Mouse (Mus musculus) CH12.LX (cell line): ENCODE measurements around the gene Prune2. TPM values are rescaled to one million over a fixed set of nuclear protein-coding genes. Genes with fewer than 3 reads are reported as not detected.

ENCODE experiments used
- DNase-seq: peaks from one replicate; pipeline ENCODE4 v3.0.0-alpha.2; 2013; ENCODE audit errors: extremely low read depth
- H3K27ac ChIP-seq: 2 replicates; pipeline ENCODE4 v1.5.1; 2012; ENCODE audit warnings: low read depth, mild to moderate bottlenecking, control low read depth, moderate library complexity; ENCODE audit not compliant: insufficient read depth
- H3K27me3 ChIP-seq: replicated peaks from 2 replicates; pipeline ENCODE3; 2012; ENCODE audit warnings: inconsistent platforms
- H3K36me3 ChIP-seq, 2 experiments: replicated peaks in 1 of 2; 2 replicates each; pipeline versions ENCODE3 to v1.6.1; 2012; ENCODE audit warnings: inconsistent platforms in 1 of 2, low read length in 1 of 2, mild to moderate bottlenecking in 1 of 2, mixed read lengths in 1 of 2, moderate library complexity in 1 of 2; ENCODE audit not compliant: control insufficient read depth in 1 of 2, insufficient read depth in 1 of 2
- H3K4me1 ChIP-seq, 2 experiments: 2 replicates each; pipeline ENCODE4 v1.6.1; 2012; ENCODE audit warnings: inconsistent platforms in 1 of 2, moderate library complexity in 1 of 2; ENCODE audit not compliant: insufficient read depth in 2 of 2, control insufficient read depth in 1 of 2
- H3K4me2 ChIP-seq: 2 replicates; pipeline ENCODE4 v1.6.1; 2012; ENCODE audit warnings: low read depth, mild to moderate bottlenecking, control low read depth; ENCODE audit not compliant: poor library complexity, insufficient read depth, severe bottlenecking
- H3K4me3 ChIP-seq, 3 experiments: fragments of 150-350 bp in 1 of 3; sonication (generic) in 1 of 3; replicated peaks in 1 of 3; 2 replicates each; pipeline versions ENCODE3 to v1.5.1; 2011 to 2012; ENCODE audit warnings: low read depth in 2 of 3, low read length in 2 of 3, mild to moderate bottlenecking in 2 of 3, moderate library complexity in 2 of 3, control low read depth in 1 of 3, improper control_type of control experiment in 1 of 3, inconsistent platforms in 1 of 3, mixed read lengths in 1 of 3; ENCODE audit not compliant: poor library complexity in 1 of 3
- H3K79me2 ChIP-seq: replicated peaks from 2 replicates; pipeline ENCODE4 v1.6.1; 2012; ENCODE audit warnings: mild to moderate bottlenecking, moderate library complexity; ENCODE audit not compliant: control insufficient read depth, poor library complexity, insufficient read depth, severe bottlenecking; ENCODE audit errors: extremely low read depth
- H3K9ac ChIP-seq: 2 replicates; pipeline ENCODE4 v1.6.1; 2012; ENCODE audit warnings: low read depth, mild to moderate bottlenecking, control low read depth, moderate library complexity; ENCODE audit not compliant: insufficient read depth
- H3K9me3 ChIP-seq: replicated peaks from 2 replicates; pipeline ENCODE3; 2012; ENCODE audit warnings: low read length, inconsistent platforms, mixed read lengths
- BHLHE40 ChIP-seq: IDR thresholded peaks from 2 replicates; pipeline ENCODE4 v1.6.1; 2011; ENCODE audit warnings: mild to moderate bottlenecking, low read depth, low read length, improper control_type of control experiment
- CHD2 ChIP-seq: IDR thresholded peaks from 2 replicates; pipeline ENCODE4 v1.6.1; 2011; ENCODE audit warnings: low read length, improper control_type of control experiment
- ELF1 ChIP-seq: IDR thresholded peaks from 2 replicates; pipeline ENCODE4 v1.6.1; 2014; ENCODE audit warnings: low read depth, mild to moderate bottlenecking, inconsistent platforms, low read length, improper control_type of control experiment
- HCFC1 ChIP-seq: IDR thresholded peaks from 2 replicates; pipeline ENCODE4 v1.6.1; 2012; ENCODE audit warnings: low read depth, mild to moderate bottlenecking, inconsistent platforms, low read length, improper control_type of control experiment
- IRF4 ChIP-seq: IDR thresholded peaks from 2 replicates; pipeline ENCODE4 v1.6.1; 2014; ENCODE audit warnings: low read depth, mild to moderate bottlenecking, inconsistent platforms, low read length, improper control_type of control experiment
- JUN ChIP-seq: IDR thresholded peaks from 2 replicates; pipeline ENCODE4 v1.6.1; 2011; ENCODE audit warnings: low read depth, mild to moderate bottlenecking, low read length, improper control_type of control experiment, moderate library complexity; ENCODE audit not compliant: insufficient read depth
- MAZ ChIP-seq: IDR thresholded peaks from 2 replicates; pipeline ENCODE4 v1.6.1; 2012; ENCODE audit warnings: low read depth, mild to moderate bottlenecking, inconsistent platforms, low read length, improper control_type of control experiment, moderate library complexity
- MYC ChIP-seq: IDR thresholded peaks from 2 replicates; pipeline ENCODE4 v1.6.1; 2011; ENCODE audit warnings: low read depth, mild to moderate bottlenecking, improper control_type of control experiment, low read length
- NELFE ChIP-seq: IDR thresholded peaks from 2 replicates; pipeline ENCODE4 v1.6.1; 2011; ENCODE audit warnings: low read depth, low read length, improper control_type of control experiment
- PAX5 ChIP-seq: IDR thresholded peaks from 2 replicates; pipeline ENCODE4 v1.6.1; 2012; ENCODE audit warnings: low read length, inconsistent platforms, mixed read lengths
- RAD21 ChIP-seq: IDR thresholded peaks from 2 replicates; pipeline ENCODE4 v1.6.1; 2011; ENCODE audit warnings: low read depth, mild to moderate bottlenecking, low read length, improper control_type of control experiment, moderate library complexity
- RCOR1 ChIP-seq: conservative IDR thresholded peaks from 2 replicates; pipeline ENCODE4 v1.6.1; 2012; ENCODE audit warnings: low read depth, mild to moderate bottlenecking, inconsistent platforms, low read length, improper control_type of control experiment
- SMC3 ChIP-seq: IDR thresholded peaks from 2 replicates; pipeline ENCODE4 v1.6.1; 2011; ENCODE audit warnings: low read depth, low read length, improper control_type of control experiment
- TBP ChIP-seq: conservative IDR thresholded peaks from 2 replicates; pipeline ENCODE4 v1.6.1; 2011; ENCODE audit warnings: low read depth, low read length, improper control_type of control experiment
- ZMIZ1 ChIP-seq: IDR thresholded peaks from 2 replicates; pipeline ENCODE4 v1.6.1; 2012; ENCODE audit warnings: low read depth, mild to moderate bottlenecking, inconsistent platforms, low read length, improper control_type of control experiment
- dilution Hi-C: fragments of 300-500 bp; cut with MboI; formaldehyde crosslinking; loops from 2 replicates; pipeline ENCODE4 v1.14.3; 2020; ENCODE audit warnings: low sequenced_read_pairs; ENCODE audit not compliant: extremely low pct_unique_long_range_greater_than_20kb, extremely low pct_ligation_motif_present
- in situ Hi-C: fragments of 300-500 bp; cut with MboI; formaldehyde crosslinking; loops from 3 replicates; pipeline ENCODE4 v1.14.3; 2019; ENCODE audit warnings: low sequenced_read_pairs, low pct_ligation_motif_present, low pct_unique_long_range_greater_than_20kb, mixed read lengths
- polyA plus RNA-seq: library from polyadenylated mRNA; unstranded; fragments of >175 nt; gene quantifications from 2 replicates; pipeline ENCODE4 v1.2.1, GENCODE M21; 2012; ENCODE audit warnings: low read depth; ENCODE audit not compliant: insufficient read length
- total RNA-seq, 2 experiments: library from RNA; depleted of rRNA; stranded (reverse); fragments of 300-350 nt in 1 of 2; fragments of >200 nt in 1 of 2; gene quantifications; 2 replicates each; pipeline ENCODE4 v1.2.3; 2012 to 2014

The Prune2 gene
- total and polyA plus RNA-seq, 3 experiments, result 0.04 to 1.7 (median 0.21) TPM

GRCm38 (mm10) chr19:17046961-17047360, 91.0 kb downstream of the Prune2 start:
- Histone ChIP-seq H3K9ac (no peak overlapping the region), H3K4me2 (no peak overlapping the region), H3K4me3 (no peak overlapping the region), H3K36me3 (no peaks in the 10 kb centered on the region)
- no peak for DNase-seq
- TF ChIP-seq JUN, result no peak
- TF ChIP-seq IRF4, result no peak
- TF ChIP-seq MAZ, result no peak
- no peak for TF ChIP-seq MYC
- no peak for TF ChIP-seq PAX5
- no peak for TF ChIP-seq ZMIZ1
- no peak for TF ChIP-seq HCFC1
- TF ChIP-seq BHLHE40, result no peak
- TF ChIP-seq CHD2, result no peak
- TF ChIP-seq RCOR1, result no peak
- TF ChIP-seq TBP, result no peak
- TF ChIP-seq, all 38 proteins: peak for 0
- no peaks in the 10 kb centered on the region for H3K27me3 ChIP-seq
- dilution Hi-C loops (no loop called here), in situ Hi-C loops (loop anchor here (25.0 kb wide), 1 partner anchor 235 kb away; no protein-coding TSS in a partner anchor)
- no peak overlapping the region for H3K27ac ChIP-seq
- no peaks in the 10 kb centered on the region for H3K79me2 ChIP-seq
- H3K9me3 ChIP-seq, result peaks cover 2% of the 10 kb centered on the region
- H3K4me1 ChIP-seq, result no peaks in the 10 kb centered on the region

GRCm38 (mm10) chr19:17055892-17056291, 100.0 kb downstream of the Prune2 start:
- H3K4me1 ChIP-seq, result peaks cover 0 to 5% of the 10 kb centered on the region in 2 experiments; a peak in 1 of 4 replicates
- H3K9me3 ChIP-seq, result no peaks in the 10 kb centered on the region
- no peak overlapping the region for H3K4me3 ChIP-seq
- no peak overlapping the region for H3K4me2 ChIP-seq
- H3K27me3 ChIP-seq, result no peaks in the 10 kb centered on the region
- in situ Hi-C loops (no loop called here), dilution Hi-C loops (no loop called here)
- DNase-seq, result no peak
- no peak overlapping the region for H3K9ac ChIP-seq
- H3K27ac ChIP-seq, result no peak overlapping the region
- H3K36me3 ChIP-seq, result no peaks in the 10 kb centered on the region
- no peak for TF ChIP-seq ELF1
- no peak for TF ChIP-seq NELFE
- TF ChIP-seq RCOR1, result no peak
- TF ChIP-seq SMC3, result no peak
- H3K79me2 ChIP-seq, result no peaks in the 10 kb centered on the region

DNA sequence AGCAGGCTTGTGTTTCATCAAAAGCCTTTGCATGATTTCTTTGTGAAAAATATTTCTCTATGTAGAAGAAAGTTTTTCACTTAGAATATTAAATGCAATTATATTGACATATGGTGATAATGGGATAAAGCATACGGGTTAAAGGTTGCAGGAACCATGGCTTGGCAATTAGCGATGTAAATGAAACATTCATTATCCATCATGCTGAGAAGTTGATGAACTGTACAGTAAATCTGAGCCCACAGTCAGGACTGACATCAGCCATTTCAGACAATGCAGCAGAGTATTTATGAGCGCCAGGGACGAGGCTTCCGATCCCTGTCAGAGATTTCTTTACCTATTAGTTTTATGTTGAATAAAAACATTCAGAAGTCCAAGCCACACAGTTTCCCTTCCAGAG, 104.2 kb downstream of the Prune2 start:
- TF ChIP-seq RAD21 (no peak), RCOR1 (no peak), MAZ (no peak), IRF4 (no peak)
- DNase-seq, result no peak
- H3K4me1 ChIP-seq, result peaks cover 0 to 15% of the 10 kb centered on the region in 2 experiments; a peak in 2 of 4 replicates
- H3K27me3 ChIP-seq, result no peaks in the 10 kb centered on the region
- no peak overlapping the region for H3K4me3 ChIP-seq
- H3K27ac ChIP-seq, result no peak overlapping the region
- H3K9me3 ChIP-seq, result no peaks in the 10 kb centered on the region
- no peak overlapping the region for H3K4me2 ChIP-seq
- H3K9ac ChIP-seq, result no peak overlapping the region
- in situ Hi-C loops (no loop called here), dilution Hi-C loops (no loop called here)
- no peaks in the 10 kb centered on the region for H3K79me2 ChIP-seq
- no peaks in the 10 kb centered on the region for H3K36me3 ChIP-seq
